Mouse (Mus musculus) brain, embryonic 14.5 days (tissue): ENCODE measurements at regions not wholly inside any gene's neighbourhood (a gene's known extent, or its start where the extent isn't known, plus 50 kb on each side); places are given as distances from the start of the nearest gene placed in this dataset.

ENCODE experiments used
- CTCF ChIP-seq: fragments of 200-500 bp; IDR thresholded peaks from 2 replicates; pipeline ENCODE4 v1.5.1; 2012; ENCODE audit warnings: inconsistent platforms, mild to moderate bottlenecking, moderate library complexity, borderline replicate concordance; ENCODE audit not compliant: insufficient read depth, insufficient read length; ENCODE audit errors: extremely low read depth
- POLR2A ChIP-seq: fragments of 200-500 bp; IDR thresholded peaks from 2 replicates; pipeline ENCODE4 v1.6.1; 2012; ENCODE audit warnings: mild to moderate bottlenecking, inconsistent platforms, borderline replicate concordance; ENCODE audit not compliant: poor library complexity, insufficient read depth, insufficient read length, severe bottlenecking; ENCODE audit errors: extremely low read depth

- TF ChIP-seq CTCF (no peak), POLR2A (no peak)
Measured at GRCm38 (mm10) chr9:26435507-26435906, 298.0 kb upstream of the B3gat1 start.
